Mouse (Mus musculus) stomach, postnatal 0 days (tissue): Measurements from ENCODE around the gene Son.

Source experiments
- CTCF ChIP-seq: IDR thresholded peaks from 2 replicates; pipeline ENCODE4 v1.5.1; 2016; ENCODE audit warnings: antibody characterized with exemption, low read depth, mild to moderate bottlenecking, moderate library complexity
- EP300 ChIP-seq: optimal IDR thresholded peaks from 2 replicates; pipeline ENCODE3; 2016; ENCODE audit warnings: antibody characterized with exemption

DNA sequence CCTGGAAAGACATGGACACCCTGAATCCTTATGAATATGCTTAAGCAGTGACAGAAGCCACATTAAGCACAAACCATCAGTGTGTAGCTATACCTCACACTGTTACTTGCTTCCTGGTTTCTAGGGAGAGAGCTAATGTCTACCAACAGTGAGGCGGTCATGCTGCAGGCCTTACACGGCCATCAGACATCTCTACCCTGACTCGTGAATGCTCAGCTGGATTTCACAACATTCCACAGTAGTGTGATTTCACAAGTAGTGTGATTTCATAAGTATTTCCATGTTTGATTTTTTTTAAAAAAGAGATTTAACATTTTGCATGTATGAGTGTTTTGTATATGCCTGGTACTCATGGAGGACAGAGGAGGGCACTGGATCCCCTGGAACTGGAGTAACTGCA is 18.6 kb upstream of the Son start:
- TF ChIP-seq CTCF (no peak), EP300 (no peak)
